Mouse (Mus musculus) midbrain, embryonic 11.5 days (tissue): ENCODE data around the gene Gadl1. TPM values are rescaled to one million over a fixed set of nuclear protein-coding genes. Genes with fewer than 3 reads are reported as not detected.

Experiments used
- ATAC-seq: fragments of 200-750 bp; cut with Nextera tagmentation; 2 replicates; pipeline ENCODE4 v1.8.0; 2017; ENCODE audit warnings: moderate TSS enrichment, moderate library complexity; ENCODE audit not compliant: low FRiP score
- DNase-seq: peaks from one replicate; pipeline ENCODE4 v3.0.0; 2015; ENCODE audit warnings: low spot score; ENCODE audit errors: missing footprints
- H3K27ac ChIP-seq: fragments of 300-500 bp; sonication (generic); 2 replicates; pipeline ENCODE4 v1.5.1; 2014; ENCODE audit warnings: low read depth, low read length
- H3K27me3 ChIP-seq: fragments of 300-500 bp; sonication (generic); 2 replicates; pipeline ENCODE4 v1.6.1; 2014; ENCODE audit warnings: mild to moderate bottlenecking, low read length, moderate library complexity, mixed read lengths; ENCODE audit not compliant: control insufficient read depth, insufficient read depth
- H3K36me3 ChIP-seq: fragments of 300-500 bp; sonication (generic); 2 replicates; pipeline ENCODE4 v1.6.1; 2014; ENCODE audit warnings: mild to moderate bottlenecking, low read length, moderate library complexity, mixed read lengths; ENCODE audit not compliant: control insufficient read depth, insufficient read depth
- H3K4me1 ChIP-seq: fragments of 300-500 bp; sonication (generic); 2 replicates; pipeline ENCODE4 v1.6.1; 2014; ENCODE audit warnings: low read length; ENCODE audit not compliant: control insufficient read depth, insufficient read depth
- H3K4me2 ChIP-seq: fragments of 300-500 bp; sonication (generic); 2 replicates; pipeline ENCODE4 v1.6.1; 2014; ENCODE audit warnings: mild to moderate bottlenecking, moderate library complexity
- H3K4me3 ChIP-seq: fragments of 300-500 bp; sonication (generic); 2 replicates; pipeline ENCODE4 v1.5.1; 2014; ENCODE audit warnings: low read depth, low read length
- H3K9ac ChIP-seq: fragments of 300-500 bp; sonication (generic); 2 replicates; pipeline ENCODE4 v1.6.1; 2014; ENCODE audit warnings: low read length
- H3K9me3 ChIP-seq: fragments of 300-500 bp; sonication (generic); 2 replicates; pipeline ENCODE4 v1.6.1; 2016; ENCODE audit warnings: low read length; ENCODE audit not compliant: control insufficient read depth
- whole genome bisulfite sequencing: fragments of 180-500 bp; shearing (Covaris S2); extraction: QIAGEN DNeasy Blood & Tissue Kit; methylation state at CpG from one replicate; pipeline ENCODE4 v1.1.7; 2014; 5-methylcytosine and 5-hydroxymethylcytosine counted together
- polyA plus RNA-seq: library from polyadenylated mRNA; unstranded; fragments of >200 nt; fragmentation: Nextera tagmentation; extraction: Ambion mirVana; gene quantifications from 2 replicates; pipeline ENCODE4 v1.2.1, GENCODE M21; 2014

The Gadl1 gene
- polyA plus RNA-seq, 1 experiment from 2014 or later, result 0.31 TPM

- Histone ChIP-seq H3K27me3 (no peaks in the 10 kb centered on the region), H3K27ac (no peak overlapping the region), H3K9me3 (no peaks in the 10 kb centered on the region), H3K4me2 (no peak overlapping the region), H3K4me1 (no peaks in the 10 kb centered on the region), H3K36me3 (no peaks in the 10 kb centered on the region), H3K4me3 (no peak overlapping the region), H3K9ac (no peak overlapping the region)
- no peak for ATAC-seq
- WGBS, result 87% methylated on average over 5 of the region's 5 CpGs
- no peak for DNase-seq
Observed at GRCm38 (mm10) chr9:116091921-116092320, 182.7 kb downstream of the Gadl1 start.

DNA sequence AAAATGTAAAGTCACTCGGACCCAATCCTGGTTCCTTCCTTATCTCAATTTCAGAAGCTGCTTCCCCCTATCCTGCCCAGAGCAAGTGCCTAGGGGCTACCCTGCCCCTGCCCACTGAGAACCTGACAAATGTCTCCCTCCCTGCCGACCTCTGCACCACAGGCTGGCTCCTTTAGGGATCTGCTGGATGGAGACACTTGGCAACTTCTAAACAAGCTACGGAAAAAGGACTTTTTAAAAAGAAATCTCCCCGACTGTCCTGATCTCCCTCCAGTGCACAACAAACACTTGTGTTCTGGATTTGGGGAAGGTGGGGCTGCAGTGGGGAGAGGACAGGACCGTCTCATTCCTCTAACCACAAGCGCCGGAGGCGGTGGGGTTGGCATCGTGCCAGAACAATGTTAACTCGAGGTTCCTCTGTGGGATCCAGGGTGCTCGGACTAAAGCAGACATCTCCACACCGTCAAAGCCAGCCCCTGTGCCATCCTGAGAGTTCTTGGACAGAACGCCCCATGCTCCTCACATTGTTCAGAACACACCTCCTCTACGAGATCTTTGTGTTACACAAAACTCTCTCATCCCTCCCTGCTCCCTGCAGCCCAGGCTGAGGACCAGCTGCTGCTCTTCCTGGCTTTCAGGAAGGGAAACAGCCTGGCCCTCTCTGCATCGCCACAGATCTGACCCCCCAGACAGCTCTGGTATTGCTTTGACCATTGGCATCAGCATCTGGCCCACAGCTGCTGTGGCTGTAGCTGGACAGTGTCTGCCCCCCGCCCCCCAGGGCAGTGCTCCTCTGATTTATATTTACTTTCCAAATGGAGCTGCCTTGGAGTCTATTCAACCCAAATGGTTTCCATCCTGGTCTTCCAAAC is 189.7 kb downstream of the Gadl1 start:
- Histone ChIP-seq H3K9ac (no peak overlapping the region), H3K4me3 (no peak overlapping the region), H3K27me3 (no peaks in the 10 kb centered on the region), H3K4me1 (no peaks in the 10 kb centered on the region), H3K4me2 (no peak overlapping the region), H3K27ac (no peak overlapping the region), H3K36me3 (no peaks in the 10 kb centered on the region), H3K9me3 (no peaks in the 10 kb centered on the region)
- no peak for DNase-seq
- no peak for ATAC-seq
- WGBS, result 78% methylated on average over 16 of the region's 16 CpGs

DNA sequence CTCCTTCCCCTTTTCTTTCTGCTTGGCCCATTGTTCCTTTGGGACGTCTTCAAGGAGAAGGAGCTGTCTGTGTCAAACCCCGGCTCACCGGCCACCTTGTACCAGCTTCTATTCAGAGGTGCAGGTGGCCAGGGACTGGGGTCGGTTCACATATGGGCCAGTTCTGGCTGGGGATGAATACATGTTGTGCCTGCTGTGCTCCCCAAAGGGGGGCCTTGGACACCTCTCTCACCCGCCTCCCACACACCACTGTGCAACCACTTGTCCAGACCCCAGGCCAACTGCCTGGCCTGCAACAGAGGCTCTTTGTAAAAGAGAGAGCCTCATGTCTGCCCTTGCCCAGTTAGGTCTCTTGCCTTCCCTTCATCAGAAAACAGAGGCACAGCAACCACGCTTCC is 190.3 kb downstream of the Gadl1 start:
- Histone ChIP-seq H3K4me3 (no peak overlapping the region), H3K4me1 (no peaks in the 10 kb centered on the region), H3K27ac (no peak overlapping the region), H3K27me3 (no peaks in the 10 kb centered on the region), H3K4me2 (no peak overlapping the region), H3K9me3 (no peaks in the 10 kb centered on the region), H3K36me3 (no peaks in the 10 kb centered on the region), H3K9ac (no peak overlapping the region)
- 79% methylated on average over 6 of the region's 6 CpGs for WGBS
- DNase-seq (no peak), ATAC-seq (no peak)

- Histone ChIP-seq H3K27ac (no peak overlapping the region), H3K9me3 (no peaks in the 10 kb centered on the region), H3K4me2 (no peak overlapping the region), H3K9ac (no peak overlapping the region), H3K4me3 (no peak overlapping the region), H3K36me3 (no peaks in the 10 kb centered on the region), H3K4me1 (no peaks in the 10 kb centered on the region), H3K27me3 (no peaks in the 10 kb centered on the region)
- WGBS, result 87% methylated on average over 9 of the region's 9 CpGs
- no peak for ATAC-seq
- DNase-seq, result no peak
Observed at GRCm38 (mm10) chr9:116100015-116100414, 190.8 kb downstream of the Gadl1 start.

DNA sequence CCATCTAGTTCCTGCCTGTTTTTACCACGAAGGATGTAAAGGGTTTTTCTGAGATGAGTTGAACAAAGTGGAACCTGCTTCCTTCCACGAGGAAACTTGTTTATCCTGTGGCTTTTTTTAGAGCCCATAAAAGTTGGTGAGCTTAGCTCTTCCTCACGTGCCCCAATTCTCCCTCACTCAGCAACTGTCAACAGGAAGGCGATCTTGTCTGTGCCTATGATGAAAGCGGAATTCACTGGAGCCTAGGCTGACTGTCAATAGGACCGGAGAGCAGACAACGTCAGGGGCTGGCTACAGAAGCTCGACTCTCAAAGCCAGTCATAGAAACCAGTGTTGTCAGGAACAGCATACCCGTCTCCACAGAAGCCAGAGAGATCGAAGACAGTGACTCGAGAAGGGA is 192.6 kb downstream of the Gadl1 start:
- Histone ChIP-seq H3K9ac (no peak overlapping the region), H3K9me3 (no peaks in the 10 kb centered on the region), H3K4me1 (no peaks in the 10 kb centered on the region), H3K27me3 (no peaks in the 10 kb centered on the region), H3K4me3 (no peak overlapping the region), H3K27ac (no peak overlapping the region), H3K36me3 (no peaks in the 10 kb centered on the region), H3K4me2 (no peak overlapping the region)
- ATAC-seq (no peak), DNase-seq (no peak)
- 84% methylated on average over 11 of the region's 11 CpGs for WGBS

- H3K36me3 ChIP-seq, result no peaks in the 10 kb centered on the region
- no peak overlapping the region for H3K4me2 ChIP-seq
- no peak overlapping the region for H3K4me3 ChIP-seq
- H3K27ac ChIP-seq, result no peak overlapping the region
- H3K4me1 ChIP-seq, result no peaks in the 10 kb centered on the region
- H3K9me3 ChIP-seq, result no peaks in the 10 kb centered on the region
- H3K27me3 ChIP-seq, result no peaks in the 10 kb centered on the region
- DNase-seq (no peak), ATAC-seq (no peak)
- no peak overlapping the region for H3K9ac ChIP-seq
- 92% methylated on average over 17 of the region's 17 CpGs for WGBS
Observed at GRCm38 (mm10) chr9:116104770-116105169, 195.5 kb downstream of the Gadl1 start.

DNA sequence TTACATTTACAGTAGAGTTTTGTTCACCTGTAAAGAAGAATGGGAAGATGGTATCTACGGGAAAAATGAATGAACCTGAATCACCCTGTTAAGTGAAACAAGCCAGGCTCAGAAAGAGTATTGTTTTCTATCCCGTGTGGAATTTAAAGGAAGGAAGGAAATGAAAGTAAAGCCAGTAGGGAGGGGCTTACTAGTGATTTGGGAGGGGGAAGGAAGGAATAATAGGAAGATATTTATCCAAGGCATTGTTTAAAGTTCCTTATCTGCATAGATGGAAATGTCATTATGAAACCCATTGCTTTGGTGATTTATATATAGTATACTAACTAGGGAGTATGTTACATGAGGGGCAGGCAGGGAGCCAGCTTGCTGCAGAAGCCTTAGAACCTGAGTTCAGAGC is 199.5 kb downstream of the Gadl1 start:
- ATAC-seq, result no peak
- Histone ChIP-seq H3K4me2 (no peak overlapping the region), H3K9me3 (no peaks in the 10 kb centered on the region), H3K36me3 (no peaks in the 10 kb centered on the region), H3K9ac (no peak overlapping the region), H3K4me1 (no peaks in the 10 kb centered on the region), H3K27ac (no peak overlapping the region), H3K27me3 (no peaks in the 10 kb centered on the region), H3K4me3 (no peak overlapping the region)
- DNase-seq, result no peak
- WGBS, result 77% methylated on average over 2 of the region's 2 CpGs

DNA sequence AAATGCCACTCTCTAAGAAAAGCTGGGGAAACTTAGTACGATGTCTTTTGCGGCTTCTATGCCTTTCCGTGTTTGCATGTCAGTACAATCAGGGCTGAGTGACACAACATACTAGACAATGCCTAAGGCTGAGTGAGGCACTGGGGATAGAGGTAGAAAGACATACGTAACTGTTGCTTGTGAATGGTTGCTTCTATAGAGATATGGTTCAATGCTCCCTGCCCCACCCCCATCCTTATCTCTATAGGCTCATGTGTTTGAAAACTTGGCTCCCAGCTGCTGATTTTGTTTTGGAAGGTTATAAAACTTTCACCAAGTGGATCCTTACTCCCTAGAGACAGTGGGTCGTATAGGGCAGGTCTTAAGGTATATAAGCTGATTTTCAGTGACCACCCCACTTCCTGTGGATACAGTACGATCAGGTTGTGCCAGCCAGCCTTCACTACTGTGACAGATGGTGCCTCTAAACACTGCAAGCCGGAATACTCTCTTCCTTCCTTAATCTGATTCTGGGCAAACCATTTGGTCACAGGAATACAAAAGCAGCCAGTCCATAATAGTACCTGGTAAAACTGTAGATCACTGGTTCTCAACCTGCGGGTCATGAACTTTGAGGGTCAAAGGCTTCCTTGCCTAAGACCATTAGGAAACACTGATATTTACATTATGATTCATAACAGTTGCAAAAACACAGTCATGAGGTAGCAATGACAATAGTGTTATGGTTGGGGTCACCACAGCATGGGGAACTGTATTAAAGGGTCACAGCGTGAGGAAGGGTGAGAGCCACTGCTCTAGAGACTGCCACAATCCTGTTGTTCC is 202.1 kb downstream of the Gadl1 start:
- DNase-seq (no peak), ATAC-seq (no peak)
- H3K9ac ChIP-seq, result no peak overlapping the region
- no peak overlapping the region for H3K4me2 ChIP-seq
- H3K9me3 ChIP-seq, result no peaks in the 10 kb centered on the region
- WGBS, result 90% methylated on average over 9 of the region's 9 CpGs
- no peaks in the 10 kb centered on the region for H3K36me3 ChIP-seq
- no peak overlapping the region for H3K27ac ChIP-seq
- no peaks in the 10 kb centered on the region for H3K4me1 ChIP-seq
- H3K27me3 ChIP-seq, result no peaks in the 10 kb centered on the region
- H3K4me3 ChIP-seq, result no peak overlapping the region

GRCm38 (mm10) chr9:116114339-116114738 is 205.1 kb downstream of the Gadl1 start:
- WGBS, result 71% methylated on average over 4 of the region's 4 CpGs
- no peaks in the 10 kb centered on the region for H3K27me3 ChIP-seq
- H3K4me3 ChIP-seq, result no peak overlapping the region
- ATAC-seq, result no peak
- no peaks in the 10 kb centered on the region for H3K4me1 ChIP-seq
- no peak for DNase-seq
- H3K36me3 ChIP-seq, result no peaks in the 10 kb centered on the region
- no peak overlapping the region for H3K9ac ChIP-seq
- no peak overlapping the region for H3K27ac ChIP-seq
- no peaks in the 10 kb centered on the region for H3K9me3 ChIP-seq
- no peak overlapping the region for H3K4me2 ChIP-seq
